Mouse (Mus musculus) ES-E14 (cell line): ENCODE results near the gene Cyb5r3. TPM values are rescaled to one million over a fixed set of nuclear protein-coding genes. Genes with fewer than 3 reads are reported as not detected.

Source experiments
- DNase-seq: peaks from one replicate; pipeline ENCODE4 v3.0.0-alpha.2; 2013; ENCODE audit warnings: low read depth, low spot score
- H3K27ac ChIP-seq: 2 replicates; pipeline ENCODE4 v1.5.1; 2012; ENCODE audit warnings: low read depth, mild to moderate bottlenecking, low read length, moderate library complexity, mixed read lengths; ENCODE audit not compliant: poor library complexity, insufficient read depth, severe bottlenecking
- H3K36me3 ChIP-seq: 2 replicates; pipeline ENCODE4 v1.6.1; 2012; ENCODE audit warnings: mild to moderate bottlenecking, low read length, moderate library complexity, mixed read lengths; ENCODE audit not compliant: control insufficient read depth, poor library complexity, insufficient read depth, severe bottlenecking
- H3K4me1 ChIP-seq, 2 experiments: fragments of 150-350 bp in 1 of 2; sonication (generic) in 1 of 2; 2 replicates each; pipeline ENCODE4 v1.6.1; 2012; ENCODE audit warnings: low read length in 2 of 2, mild to moderate bottlenecking in 1 of 2, mixed read lengths in 1 of 2; ENCODE audit not compliant: control insufficient read depth in 2 of 2, insufficient read depth in 2 of 2, poor library complexity in 1 of 2
- H3K4me3 ChIP-seq, 2 experiments: fragments of 150-350 bp in 1 of 2; sonication (generic) in 1 of 2; 2 replicates each; pipeline ENCODE4 v1.5.1; 2012; ENCODE audit warnings: low read length in 2 of 2, low read depth in 1 of 2, mild to moderate bottlenecking in 1 of 2, mixed read lengths in 1 of 2; ENCODE audit not compliant: insufficient read depth in 1 of 2, poor library complexity in 1 of 2, severe bottlenecking in 1 of 2
- H3K9ac ChIP-seq: 2 replicates; pipeline ENCODE4 v1.6.1; 2012; ENCODE audit warnings: low read depth, mild to moderate bottlenecking, low read length, mixed read lengths; ENCODE audit not compliant: poor library complexity, insufficient read depth, severe bottlenecking
- H3K9me3 ChIP-seq: fragments of 150-350 bp; sonication (generic); 2 replicates; pipeline ENCODE4 v1.6.1; 2012; ENCODE audit warnings: low read depth, mild to moderate bottlenecking, low read length; ENCODE audit not compliant: control insufficient read depth, insufficient read depth
- CHD2 ChIP-seq: IDR thresholded peaks from 2 replicates; pipeline ENCODE4 v1.6.1; 2014; ENCODE audit warnings: mild to moderate bottlenecking, low read depth, low read length, inconsistent platforms
- HCFC1 ChIP-seq: IDR thresholded peaks from 2 replicates; pipeline ENCODE4 v1.6.1; 2012; ENCODE audit warnings: low read length, inconsistent platforms, borderline replicate concordance; ENCODE audit not compliant: insufficient read depth
- MAFK ChIP-seq: IDR thresholded peaks from 2 replicates; pipeline ENCODE4 v1.6.1; 2014; ENCODE audit warnings: mild to moderate bottlenecking, low read depth, low read length, inconsistent platforms; ENCODE audit not compliant: insufficient read depth
- ZC3H11A ChIP-seq: IDR thresholded peaks from 2 replicates; pipeline ENCODE4 v1.6.1; 2012; ENCODE audit warnings: low read depth, mild to moderate bottlenecking, inconsistent platforms, low read length, borderline replicate concordance
- ZNF384 ChIP-seq: IDR thresholded peaks from 2 replicates; pipeline ENCODE4 v1.6.1; 2012; ENCODE audit warnings: low read depth, low read length, inconsistent platforms
- in situ Hi-C, 2 experiments: fragments of 600-800 bp; cut with MboI; formaldehyde crosslinking; loops; one replicate each; pipeline ENCODE4 v1.15.1; 2025; ENCODE audit warnings: low sequenced_read_pairs in 2 of 2, inconsistent platforms in 1 of 2; ENCODE audit not compliant: unreplicated experiment in 2 of 2
- total RNA-seq: library from RNA; depleted of rRNA; stranded (reverse); fragments of 300-350 nt; gene quantifications from 2 replicates; pipeline ENCODE4 v1.2.3, GENCODE M21; 2012

Gene Cyb5r3
- total RNA-seq, 1 experiment: 94.2 TPM

DNA sequence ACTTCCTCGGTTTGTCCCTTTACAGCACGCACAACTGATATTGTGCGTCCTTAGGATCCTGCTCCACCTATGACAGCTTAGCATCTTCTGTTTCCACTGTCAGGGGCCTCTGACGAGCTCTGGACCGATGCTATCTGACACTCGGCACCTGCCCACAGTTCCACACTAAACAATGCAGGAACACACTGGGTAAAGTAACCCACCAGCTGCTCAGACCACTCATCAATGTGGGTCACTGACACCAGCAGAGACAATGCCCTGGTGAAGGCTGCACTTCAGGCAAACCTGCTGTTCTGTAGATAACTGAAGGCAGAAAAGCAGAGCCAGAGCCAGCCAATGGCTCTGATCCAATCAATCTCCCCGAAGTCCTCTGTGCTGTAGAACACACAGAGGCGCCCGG, 45.8 kb downstream of the Cyb5r3 start:
- DNase-seq: no peak

DNA sequence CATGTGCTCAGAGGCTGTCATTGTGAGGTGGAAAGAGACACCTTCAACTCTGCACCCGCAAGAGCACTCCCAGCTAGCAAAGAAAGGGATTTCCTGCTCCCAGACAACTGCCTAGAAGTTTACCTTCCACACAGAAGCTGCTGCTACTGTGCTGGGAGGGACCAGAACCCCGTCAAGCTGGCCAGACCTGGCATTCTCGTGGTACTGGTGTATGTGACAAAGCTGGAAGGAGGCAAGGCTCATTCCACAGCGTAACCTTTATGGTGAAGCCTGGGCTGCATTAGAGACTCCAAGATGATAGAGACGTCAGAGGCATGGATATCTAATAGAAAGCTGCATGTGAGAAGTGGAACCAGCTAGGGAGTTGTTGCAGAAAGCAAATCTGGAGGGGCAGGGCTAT, 47.8 kb downstream of the Cyb5r3 start:
- peaks cover 0 to 2% of the 10 kb centered on the region in 2 experiments; a peak in 1 of 4 replicates for H3K4me1 ChIP-seq
- H3K9me3 ChIP-seq: no peaks in the 10 kb centered on the region
- H3K9ac ChIP-seq: no peak overlapping the region
- no peak for DNase-seq
- H3K27ac ChIP-seq: no peak overlapping the region
- no peak overlapping the region for H3K4me3 ChIP-seq
- TF ChIP-seq ZC3H11A (no peak), ZNF384 (no peak), HCFC1 (no peak), CHD2 (no peak), MAFK (no peak)
- in situ Hi-C loops: no loop called here
- H3K36me3 ChIP-seq: peaks cover 34% of the 10 kb centered on the region

More for the DNA sequence above, 45.8 kb downstream of the Cyb5r3 start:
- Histone ChIP-seq H3K27ac (no peak overlapping the region), H3K4me3 (no peak overlapping the region), H3K4me1 (no peaks in the 10 kb centered on the region), H3K36me3 (peaks cover 42% of the 10 kb centered on the region), H3K9ac (no peak overlapping the region), H3K9me3 (no peaks in the 10 kb centered on the region)
- no peak for TF ChIP-seq HCFC1
- TF ChIP-seq ZNF384: no peak
- TF ChIP-seq ZC3H11A: no peak
- in situ Hi-C loops: no loop called here

- Histone ChIP-seq H3K9ac (peak within 1 kb of the TSS; percentile 92), H3K9me3 (no peaks in the 10 kb centered on the region), H3K36me3 (peaks cover 42% of the 10 kb centered on the region), H3K4me1 (peaks cover 0 to 9% of the 10 kb centered on the region in 2 experiments; a peak in 1 of 4 replicates), H3K4me3 (peak within 1 kb of the TSS; percentile 78 to 90), H3K27ac (peak within 1 kb of the TSS; percentile 22)
- DNase-seq: peak; percentile 77
- in situ Hi-C loops: no loop called here
- TF ChIP-seq HCFC1 (peak; percentile 57; the same call in 1 of the 2 replicates), ZNF384 (no peak)
Measured at GRCm38 (mm10) chr15:83122566-83123145, 49.7 kb downstream of the Cyb5r3 start, which contains the start of gene Rrp7a. TSS of gene Rrp7a (minus strand) at chr15:83122801.

DNA sequence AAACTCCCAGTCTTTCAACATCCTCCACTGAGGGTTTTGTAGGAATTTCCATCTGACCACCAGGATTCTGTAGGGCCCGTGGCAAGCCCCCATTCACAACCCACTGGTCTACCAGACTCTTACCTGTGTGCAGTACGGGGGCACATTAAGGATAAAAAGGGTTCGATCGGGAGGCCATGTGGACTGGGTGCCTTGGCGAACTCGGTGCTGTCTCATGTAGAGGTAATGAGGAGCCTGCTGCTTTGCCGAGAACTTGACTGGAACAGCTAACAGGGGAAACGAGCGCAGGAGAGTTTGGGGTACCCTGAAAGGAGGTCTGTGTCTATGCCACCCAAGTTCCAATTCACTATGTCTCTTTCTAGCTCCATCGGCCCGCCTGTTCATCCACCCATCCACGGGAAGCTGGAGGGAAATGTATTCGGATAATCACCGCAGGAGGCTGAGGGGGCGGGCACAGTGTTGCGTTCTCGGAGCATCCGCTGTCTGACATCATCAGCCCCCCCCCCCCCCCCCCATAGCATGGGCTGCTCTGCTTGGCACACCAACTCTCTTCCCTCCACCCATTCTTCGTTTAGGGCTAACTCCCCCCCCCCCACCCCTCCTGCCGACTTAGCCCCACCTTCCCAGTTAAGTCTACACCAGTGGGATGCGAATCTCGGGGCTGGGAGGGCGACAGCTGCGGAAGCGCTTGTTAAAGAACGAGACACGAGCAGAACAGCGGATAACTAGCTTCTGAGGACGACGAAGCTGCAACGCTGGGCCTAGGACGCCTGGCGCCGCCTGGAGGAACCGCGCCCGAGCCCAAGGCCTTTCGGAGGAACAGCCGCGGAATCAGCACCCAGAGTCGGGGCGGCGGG, 50.5 kb downstream of the Cyb5r3 start:
- DNase-seq: peak; percentile 39
- Histone ChIP-seq H3K9me3 (no peaks in the 10 kb centered on the region), H3K4me3 (peak overlapping the region; percentile 78 to 90), H3K9ac (peak overlapping the region; percentile 92), H3K27ac (peak overlapping the region; percentile 22), H3K36me3 (peaks cover 44% of the 10 kb centered on the region), H3K4me1 (peaks cover 0 to 9% of the 10 kb centered on the region in 2 experiments; a peak in 1 of 4 replicates)
- in situ Hi-C loops: no loop called here
- TF ChIP-seq CHD2 (no peak), ZC3H11A (no peak), HCFC1 (no peak), MAFK (no peak), ZNF384 (no peak)
